Mouse (Mus musculus): ENCODE measurements at regions not wholly inside any gene's neighbourhood (a gene's known extent, or its start where the extent isn't known, plus 50 kb on each side); places are given as distances from the start of the nearest gene placed in this dataset.

DNA sequence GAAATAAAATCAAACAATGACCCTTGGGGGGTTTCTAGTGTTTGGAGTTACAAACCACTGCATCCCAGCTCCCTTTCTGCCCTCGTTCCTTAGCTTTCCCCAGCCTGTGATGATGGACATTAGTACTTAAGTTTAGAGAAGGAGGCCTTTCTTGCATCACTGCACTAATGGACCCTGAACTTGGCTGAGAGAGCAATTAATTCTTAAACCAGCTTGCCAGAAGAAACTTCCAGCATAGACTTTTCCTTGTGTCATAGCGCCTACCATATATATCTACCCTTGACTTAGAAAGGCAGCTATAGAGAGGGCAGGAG, 303.9 kb upstream of the Sel1l start:
- in situ Hi-C loops (cut with MboI, MseI), result no loop called here

DNA sequence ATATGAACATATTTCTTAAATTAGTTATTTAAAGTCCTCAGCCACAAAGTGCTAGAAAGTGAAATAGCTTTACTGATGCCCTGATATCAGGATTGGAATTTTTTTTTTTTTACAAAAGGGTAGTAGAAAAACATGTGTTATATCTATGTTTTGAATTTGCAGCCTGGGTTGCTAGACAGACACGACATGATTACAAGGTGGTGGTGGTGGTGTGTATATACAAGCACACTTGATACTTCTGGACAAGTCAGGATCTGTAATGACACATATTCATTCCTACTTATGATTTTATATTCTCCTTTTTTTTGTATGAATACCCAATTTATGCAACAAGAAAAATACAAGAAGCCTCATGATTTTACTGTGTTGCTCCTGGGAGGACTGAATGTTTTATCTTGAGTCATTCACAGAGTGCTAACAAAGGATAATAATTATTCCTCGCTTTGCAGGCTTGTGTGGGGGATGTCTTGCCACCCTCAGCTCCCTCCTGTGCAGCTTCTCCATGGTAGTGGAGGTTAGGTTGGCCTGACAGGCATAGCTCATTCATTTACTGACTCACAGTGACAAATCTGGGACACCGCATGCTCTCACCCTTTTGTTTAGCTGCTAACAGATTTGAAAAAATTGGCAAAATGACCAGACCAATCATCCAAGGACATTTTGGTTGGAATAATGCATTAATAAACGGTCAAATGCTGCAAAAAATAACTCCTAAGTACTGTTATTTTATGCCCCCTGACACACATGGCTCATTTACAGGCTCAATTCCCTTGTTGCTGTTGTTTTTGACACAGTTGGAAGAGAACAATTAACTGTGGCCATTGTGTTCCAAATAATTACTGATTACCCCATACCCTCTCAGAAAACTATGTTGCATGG, 303.3 kb upstream of the Sel1l start:
- in situ Hi-C loops (cut with MboI, MseI), result no loop called here

DNA sequence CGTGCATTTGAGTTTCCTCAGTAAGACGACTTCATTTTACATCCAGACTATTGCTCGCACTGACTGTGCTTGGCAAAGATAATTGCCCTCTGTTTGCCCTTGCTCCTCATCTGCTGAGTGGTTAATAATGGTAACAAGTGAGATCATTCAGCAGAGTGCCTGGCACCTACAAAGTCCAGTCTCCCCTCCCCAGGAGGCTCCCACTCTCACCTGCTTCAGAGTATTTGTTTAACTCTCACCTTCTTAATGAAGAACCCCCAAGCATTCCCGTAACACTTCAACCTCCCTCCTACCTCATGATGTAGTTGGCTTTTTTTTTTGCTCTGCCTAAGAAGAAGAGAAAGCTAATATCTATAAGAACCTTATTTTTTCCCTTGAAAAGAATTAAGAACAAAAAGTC, 288.6 kb upstream of the Sel1l start:
- in situ Hi-C loops (cut with MboI, MseI), result no loop called here

DNA sequence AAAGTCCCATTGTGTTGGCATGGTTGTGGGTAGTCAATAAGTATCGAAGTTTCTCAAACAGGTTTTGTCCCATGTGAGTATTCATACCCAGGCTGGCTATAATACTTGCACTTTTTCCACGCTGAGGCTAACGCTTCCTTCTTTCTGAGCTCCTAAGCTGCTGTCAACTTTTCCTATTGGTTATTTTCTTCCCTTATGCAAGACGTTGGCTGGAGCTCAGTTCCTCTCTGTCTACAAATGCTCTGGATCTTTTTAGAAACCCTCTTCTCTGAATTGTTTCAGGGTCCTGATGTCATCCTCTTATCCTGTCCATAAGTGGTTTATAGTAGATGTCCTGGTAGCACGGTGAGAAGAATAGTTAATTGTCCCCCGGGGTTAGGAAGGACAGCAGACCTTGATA, 278.7 kb upstream of the Sel1l start:
- in situ Hi-C loops (cut with MboI, MseI), result no loop called here

DNA sequence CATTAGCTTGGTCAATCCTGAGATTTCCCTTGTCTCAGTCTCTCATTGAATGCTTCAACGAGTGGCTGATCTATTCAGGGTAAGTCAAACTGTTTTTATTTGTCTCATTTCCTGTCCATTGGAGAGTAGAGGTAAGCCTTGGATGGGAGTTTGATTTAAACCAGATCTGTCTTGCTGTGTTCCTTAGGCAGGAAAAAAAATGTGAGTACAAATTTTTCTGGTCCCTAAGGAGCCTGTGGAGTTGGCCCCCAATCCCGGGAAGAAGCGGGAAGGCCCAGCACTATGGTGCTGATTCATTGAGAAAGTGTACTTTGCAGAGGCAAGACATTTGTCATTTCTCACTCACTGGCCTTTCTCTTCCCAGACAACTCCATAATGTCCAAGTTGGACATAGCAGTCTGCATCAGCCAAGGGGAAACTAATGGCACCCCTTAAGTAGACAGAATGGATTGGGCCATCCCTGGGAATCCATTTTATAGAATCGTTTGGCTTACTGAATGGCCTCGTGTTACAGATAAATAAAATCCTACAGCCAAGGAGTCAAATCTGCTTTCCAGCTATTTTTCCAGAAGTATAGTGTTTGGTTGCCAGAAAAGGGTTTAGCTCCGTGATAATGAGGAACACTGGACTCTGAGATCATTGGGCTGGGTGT, 271.3 kb upstream of the Sel1l start:
- in situ Hi-C loops (cut with MboI, MseI), result no loop called here

DNA sequence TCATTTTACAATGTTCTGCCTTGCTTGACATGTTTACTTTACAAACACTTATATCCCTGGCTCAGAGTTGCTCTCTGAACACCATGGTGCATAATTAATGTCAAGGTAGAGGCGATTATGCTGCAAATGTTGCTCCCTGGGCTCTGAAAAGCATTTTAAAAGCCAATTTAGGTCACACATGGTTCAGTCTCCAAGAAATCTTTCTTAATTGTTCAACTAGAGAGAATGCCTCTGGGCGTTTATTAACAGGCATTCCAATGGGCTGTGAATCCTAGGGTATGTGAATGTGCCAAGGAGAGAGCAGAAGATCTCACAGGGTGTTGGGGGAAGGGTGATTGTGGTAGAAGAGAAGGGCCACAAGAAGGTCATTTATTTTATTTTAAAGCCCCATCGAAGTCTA, 260.7 kb upstream of the Sel1l start:
- in situ Hi-C loops (cut with MboI, MseI), result no loop called here

DNA sequence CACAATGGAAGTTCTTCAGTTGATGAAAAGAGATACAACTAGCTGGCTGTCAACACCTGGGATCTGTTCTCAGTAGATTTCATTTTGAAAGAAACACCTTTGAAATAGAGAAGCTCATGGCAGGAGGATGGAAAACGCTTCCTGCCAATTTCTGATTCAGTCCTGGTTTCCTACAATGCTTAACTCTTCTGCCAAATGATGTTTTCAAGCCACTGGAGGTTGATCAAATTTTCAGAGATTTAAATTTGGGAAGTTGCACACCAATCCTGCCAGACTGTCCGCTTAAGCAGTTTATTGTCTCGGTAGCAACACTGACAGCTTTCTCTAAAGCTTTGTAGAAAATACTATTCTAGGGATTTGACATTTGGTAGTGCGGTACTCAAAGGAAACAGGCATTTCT, 251.1 kb upstream of the Sel1l start:
- in situ Hi-C loops (cut with MboI, MseI), result no loop called here

DNA sequence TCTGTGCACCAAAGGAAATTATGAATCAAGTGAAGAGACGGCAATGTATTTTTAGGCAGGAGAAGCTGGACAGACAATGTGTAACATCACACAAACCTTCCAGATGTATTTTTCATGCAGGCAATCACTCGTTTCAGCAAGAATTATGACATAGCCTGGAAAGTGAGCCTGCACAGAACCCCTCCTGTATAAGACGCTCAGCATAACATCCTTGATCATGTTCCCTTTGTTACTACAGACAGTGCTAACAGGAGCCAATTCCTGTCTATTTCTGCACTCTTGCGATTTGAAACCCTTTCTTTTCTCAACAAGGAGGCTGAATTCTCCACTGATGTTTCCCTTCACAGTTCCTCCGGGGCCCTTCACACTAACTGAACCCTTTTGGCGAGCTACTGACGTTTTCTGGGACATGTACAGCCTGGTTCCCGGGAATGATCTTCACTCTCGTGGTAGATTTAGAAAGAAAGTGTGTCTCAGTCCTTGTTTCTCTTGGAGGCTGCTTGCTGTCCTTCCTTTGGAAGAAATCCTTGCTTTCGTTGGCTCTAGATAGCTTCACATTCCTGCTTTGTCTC, 243.9 kb upstream of the Sel1l start:
- in situ Hi-C loops (cut with MboI, MseI), result no loop called here

DNA sequence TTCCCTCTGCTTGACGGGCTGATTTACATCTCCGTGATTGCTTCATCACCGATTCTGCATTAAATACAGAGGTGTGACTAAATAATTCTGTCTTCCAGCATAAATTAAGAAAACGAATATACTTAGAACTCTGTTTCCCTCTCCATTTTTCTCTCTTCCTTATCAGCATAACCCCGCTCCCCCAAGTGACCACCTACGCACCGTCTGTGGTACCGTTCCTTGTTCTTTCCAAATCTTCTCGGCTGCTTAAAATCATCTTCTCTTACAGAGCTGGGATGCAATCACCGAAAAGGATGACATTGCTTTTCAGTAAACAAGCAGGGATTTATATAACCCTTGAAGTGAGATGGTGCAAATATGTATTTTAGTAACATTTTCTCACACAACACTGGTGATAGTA, 224.3 kb upstream of the Sel1l start:
- in situ Hi-C loops (cut with MboI, MseI), result no loop called here

DNA sequence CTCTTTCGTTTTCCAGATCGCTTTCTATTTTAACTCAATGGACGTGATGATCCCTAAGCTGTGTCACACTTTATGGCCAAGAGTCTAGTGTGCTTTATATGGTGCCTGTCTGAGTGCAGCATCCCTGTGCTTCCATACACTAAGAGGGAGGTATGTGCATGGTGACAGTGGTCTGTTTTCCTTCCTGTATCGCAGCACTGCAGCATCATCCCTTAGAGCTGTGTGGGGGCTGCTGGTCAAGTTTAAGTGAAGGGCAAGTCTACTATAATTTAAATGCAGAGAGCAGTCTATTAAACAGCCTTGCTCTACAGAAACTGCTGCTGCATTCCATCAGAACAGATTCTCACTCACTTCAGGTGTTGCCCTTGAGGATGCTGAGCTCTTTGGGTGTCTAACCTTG, 213.8 kb upstream of the Sel1l start:
- in situ Hi-C loops (cut with MboI, MseI), result no loop called here

DNA sequence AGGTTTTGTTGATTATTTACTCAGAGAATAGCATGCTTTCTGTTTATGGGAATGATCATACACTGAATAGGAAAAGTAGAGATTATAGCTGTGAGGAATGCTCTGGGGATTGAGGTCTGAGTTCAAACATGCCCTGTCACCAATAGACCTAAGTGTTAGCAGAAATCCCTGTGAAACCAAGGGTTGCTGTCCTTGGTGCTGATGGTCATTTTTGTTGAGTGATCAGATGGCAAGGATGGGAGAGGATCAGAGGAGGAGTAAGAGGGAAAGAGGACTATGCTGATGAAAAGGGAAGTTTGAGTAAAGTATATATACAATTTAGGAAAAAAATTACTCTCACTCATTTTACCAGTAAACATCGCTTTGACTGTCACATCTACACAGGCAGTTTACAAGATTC, 191.5 kb upstream of the Sel1l start:
- in situ Hi-C loops (cut with MboI, MseI), result no loop called here

DNA sequence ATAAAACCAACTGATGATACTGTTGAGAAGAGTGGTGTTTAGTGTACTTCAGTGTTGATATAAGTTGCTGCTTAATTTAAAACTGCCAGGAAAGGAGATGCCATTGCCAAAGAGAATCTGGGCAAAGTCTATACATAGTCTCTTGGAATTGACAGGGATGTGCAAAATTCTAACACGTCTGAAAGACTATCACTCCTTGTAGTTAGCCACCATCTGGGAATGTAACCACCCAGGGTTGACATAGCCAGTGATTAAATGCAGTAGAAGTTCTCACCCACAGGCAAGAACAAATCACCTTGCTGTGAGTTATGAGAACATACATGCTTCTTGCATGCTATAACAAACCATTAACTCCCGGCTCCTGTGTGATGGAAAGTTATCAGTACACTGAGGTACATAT, 180.2 kb upstream of the Sel1l start:
- in situ Hi-C loops (cut with MboI, MseI), result no loop called here

DNA sequence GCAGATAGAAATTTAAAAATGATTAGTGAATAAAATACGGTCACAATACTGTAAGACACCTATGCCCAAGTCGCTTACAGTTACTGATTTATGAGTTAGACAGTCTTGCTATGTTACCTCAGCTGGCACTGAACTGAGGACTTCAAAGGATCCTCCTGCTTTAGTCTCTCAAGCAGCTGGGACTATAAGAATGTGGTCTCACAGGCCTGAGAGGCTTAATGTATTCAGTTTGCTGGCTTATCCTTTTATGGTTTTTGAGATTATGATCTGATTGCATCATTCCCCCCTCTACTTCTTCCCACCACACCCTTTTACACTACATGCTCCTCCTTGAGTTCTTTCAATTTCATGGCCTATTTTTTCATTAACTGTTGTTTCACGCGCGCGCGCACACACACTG, 179.4 kb upstream of the Sel1l start:
- in situ Hi-C loops (cut with MboI, MseI), result no loop called here

DNA sequence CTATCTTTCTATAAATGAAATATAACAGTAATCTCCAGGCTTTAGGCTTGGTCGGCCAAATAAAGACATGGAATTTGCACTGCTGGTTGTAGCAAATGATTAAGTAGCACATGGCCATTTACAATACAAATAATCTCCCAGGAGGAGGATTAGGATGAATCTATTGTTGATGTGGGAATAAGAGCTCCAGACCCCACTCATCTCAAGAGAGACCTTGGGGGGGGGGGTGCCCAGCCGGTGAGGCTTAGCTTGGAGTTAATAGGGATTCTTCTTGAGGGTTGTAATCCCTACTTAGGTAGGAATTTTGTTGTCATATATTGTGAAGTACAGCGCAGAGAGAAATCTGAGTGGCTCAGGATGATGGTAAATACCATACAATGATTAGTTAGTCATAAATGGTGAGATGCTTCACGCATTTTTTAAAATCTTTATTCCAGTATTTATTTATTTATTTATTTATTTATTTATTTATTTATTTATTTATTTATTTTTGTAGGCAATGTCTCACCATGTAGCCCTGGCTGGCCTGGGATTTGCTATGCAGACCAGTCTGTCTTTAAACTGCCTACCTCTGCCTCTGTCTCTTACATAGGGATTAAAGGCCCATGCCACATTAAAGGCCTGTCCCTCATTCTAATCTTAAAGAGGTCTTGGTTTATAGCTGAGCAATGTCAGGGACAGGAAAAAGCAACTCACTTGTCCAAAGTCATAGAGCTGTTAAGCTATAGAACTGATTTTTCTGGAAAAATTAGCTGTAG, 175.7 kb upstream of the Sel1l start:
- in situ Hi-C loops (cut with MboI, MseI), result no loop called here

DNA sequence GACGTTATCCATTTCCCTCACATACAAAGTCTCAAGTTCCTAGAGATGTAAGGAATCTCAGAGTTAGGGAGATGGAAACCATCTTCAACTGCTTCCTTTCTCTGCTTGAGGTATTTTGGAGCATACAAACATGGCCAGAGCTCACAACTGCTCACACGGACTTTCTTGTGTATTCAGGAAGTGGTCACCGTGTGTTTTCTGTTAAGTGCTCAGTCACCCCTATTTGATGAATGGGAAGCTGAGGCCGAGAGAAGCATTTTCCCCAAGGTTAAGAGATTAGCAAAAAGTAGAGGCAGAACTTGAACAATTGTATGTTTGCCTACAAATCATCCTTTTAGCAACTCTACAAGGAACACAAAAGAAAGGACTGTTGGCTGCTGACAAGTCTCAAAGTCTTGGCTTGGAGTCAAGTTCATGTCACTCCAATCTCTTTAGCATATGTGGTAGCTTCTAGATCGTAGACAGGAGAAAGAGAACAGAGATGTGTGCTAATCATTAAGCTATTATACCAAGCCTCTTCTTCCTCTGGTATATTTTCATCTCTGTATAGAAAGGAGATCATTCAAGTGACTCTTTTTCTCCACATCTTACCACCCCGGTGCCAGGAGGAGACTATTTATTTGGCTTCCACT, 170.8 kb upstream of the Sel1l start:
- in situ Hi-C loops (cut with MboI, MseI), result no loop called here

DNA sequence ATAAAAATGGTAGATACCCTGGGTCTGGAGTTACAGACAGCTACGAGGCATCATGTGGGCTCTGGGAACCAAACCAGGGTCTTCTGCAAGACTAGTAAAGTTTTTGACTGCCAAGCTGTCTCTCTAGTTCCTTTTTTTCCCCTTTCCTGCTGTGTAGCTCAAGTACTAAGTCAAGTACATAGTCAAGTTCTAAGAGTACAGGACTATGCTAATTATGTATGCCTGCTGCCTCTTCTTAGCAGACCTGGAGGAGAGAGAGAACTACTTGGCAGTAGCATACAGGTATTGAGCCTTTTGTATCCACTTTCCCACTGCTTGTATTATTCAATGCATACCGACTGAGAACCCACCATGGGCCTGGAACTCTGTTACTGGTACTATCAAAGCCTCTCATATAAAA, 166.4 kb upstream of the Sel1l start:
- in situ Hi-C loops (cut with MboI, MseI), result no loop called here

DNA sequence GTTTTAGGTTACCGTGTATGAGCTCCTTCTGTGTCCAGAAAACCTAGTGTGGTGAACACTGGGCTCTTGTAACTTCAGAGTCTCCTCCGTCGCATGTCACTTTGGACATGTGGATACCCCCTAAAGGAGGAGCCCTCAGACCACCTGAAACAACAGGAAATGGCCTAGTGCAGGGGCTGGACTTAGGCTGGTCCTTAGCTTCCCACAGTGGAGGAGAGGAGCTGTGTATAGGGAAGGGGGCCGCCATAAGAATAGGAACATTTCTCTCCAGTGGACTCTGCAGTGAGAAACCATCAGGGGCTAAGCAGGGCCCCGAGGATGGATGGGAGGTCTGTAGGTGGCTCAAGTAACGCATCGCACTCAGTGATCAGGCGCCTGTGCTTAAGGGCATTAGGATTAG, 165.0 kb upstream of the Sel1l start:
- in situ Hi-C loops (cut with MboI, MseI), result no loop called here

DNA sequence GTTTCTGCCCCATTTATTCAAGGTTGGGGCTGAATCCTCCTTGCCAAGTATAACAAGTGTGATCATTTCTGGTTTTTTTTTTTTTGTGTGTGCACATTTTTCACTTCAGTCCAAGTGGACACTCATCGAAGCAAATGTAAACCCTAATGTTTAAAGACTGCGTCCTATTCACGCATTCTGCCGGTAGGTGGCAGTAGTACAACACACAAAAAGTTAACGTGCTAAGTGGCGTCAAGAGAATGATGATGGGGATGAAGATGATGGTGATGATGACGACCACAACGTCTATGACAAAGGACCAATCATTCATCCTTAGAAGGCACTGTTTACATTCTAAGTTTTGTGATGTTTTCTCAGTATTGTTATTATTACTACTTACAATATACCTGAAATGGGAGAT, 164.3 kb upstream of the Sel1l start:
- in situ Hi-C loops (cut with MboI, MseI), result no loop called here

DNA sequence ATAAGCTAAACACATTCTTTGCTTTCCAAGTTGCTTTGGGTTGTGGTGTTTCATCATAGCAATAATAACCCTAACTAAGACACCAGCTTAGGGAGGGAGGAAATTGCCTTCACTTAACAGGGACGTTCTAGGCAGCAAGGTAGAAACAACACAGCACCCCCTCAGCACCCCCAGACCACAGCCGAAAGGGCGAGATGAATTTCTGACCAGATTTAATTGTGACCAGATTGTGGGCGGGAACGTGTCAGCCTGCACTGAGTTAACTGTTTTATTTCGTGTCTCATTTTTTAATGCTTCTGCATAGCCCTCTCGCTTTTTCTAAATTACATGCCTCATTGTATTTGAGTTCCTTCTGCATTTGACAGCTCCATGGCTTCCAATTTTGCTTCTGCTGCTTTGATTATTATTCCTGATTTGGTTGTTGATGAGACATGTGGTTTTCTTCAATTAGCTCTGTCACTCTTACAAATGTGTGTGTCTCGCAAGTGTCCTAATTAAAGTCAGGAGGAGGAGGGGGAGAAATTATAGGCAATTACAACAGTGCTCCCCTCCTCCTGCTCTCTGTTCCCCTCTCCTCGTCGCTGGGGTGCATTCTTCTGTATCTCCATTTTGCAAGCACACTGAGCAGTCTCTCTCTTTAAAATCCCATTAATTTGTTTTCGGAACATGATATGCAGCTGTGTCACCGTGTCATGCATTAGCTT, 155.6 kb upstream of the Sel1l start:
- in situ Hi-C loops (cut with MboI, MseI), result loop anchor here (5.0 to 10.0 kb wide), 2 partner anchors 668 to 790 kb away; no protein-coding TSS in a partner anchor

DNA sequence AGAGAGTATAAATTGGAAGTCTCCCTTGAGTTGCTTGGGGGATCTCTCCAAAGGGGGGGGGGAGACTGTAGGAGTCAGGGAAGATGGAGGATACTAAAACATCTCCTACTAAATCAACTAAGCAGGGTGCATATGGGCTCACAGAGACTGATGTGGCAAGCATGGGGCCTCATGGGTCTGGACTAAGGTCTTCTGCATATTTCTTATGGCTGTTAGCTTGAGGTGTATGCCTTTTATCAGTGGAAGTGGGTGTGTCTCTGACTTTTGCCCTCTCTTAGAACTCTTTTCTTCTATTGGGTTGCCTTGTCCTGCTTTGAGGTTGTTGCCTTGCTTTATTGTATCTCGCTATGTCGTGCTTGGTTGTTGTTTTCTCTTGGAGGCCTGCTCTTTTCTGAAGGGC, 150.1 kb upstream of the Sel1l start:
- in situ Hi-C loops (cut with MboI, MseI), result no loop called here

DNA sequence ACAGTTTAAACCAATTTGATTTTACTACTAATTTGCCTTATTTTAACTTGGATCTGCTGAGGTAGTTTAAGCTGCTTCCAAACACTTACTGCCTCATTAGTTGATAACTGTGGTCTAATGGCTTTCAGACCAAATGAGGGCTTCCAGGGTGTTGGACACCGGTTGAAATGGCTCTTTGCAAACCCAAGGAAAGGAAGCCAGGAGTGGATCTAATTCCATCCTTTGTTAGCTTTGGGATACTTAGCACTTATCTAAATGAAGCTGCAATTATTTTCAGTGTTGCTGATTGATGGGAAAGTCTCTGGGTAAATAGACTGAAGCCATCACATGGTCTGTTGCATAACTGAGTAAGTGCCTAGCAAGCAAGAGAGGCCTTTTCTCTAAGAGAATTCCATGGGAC, 148.4 kb upstream of the Sel1l start:
- in situ Hi-C loops (cut with MboI, MseI), result no loop called here
